Mouse (Mus musculus): ENCODE data around the gene Actc1. TPM values are rescaled to one million over a fixed set of nuclear protein-coding genes. Genes with fewer than 3 reads are reported as not detected.

The Actc1 gene
- total RNA-seq, 4 experiments from 2014 or later = 2.0 to 4.6 (median 2.2) TPM; not detected in 1

- DNase-seq (ENCODE audit: low spot score in 2 of 2) = no peak
Measured at GRCm38 (mm10) chr2:114050150-114050549, 3.2 kb downstream of the Actc1 start.

DNA sequence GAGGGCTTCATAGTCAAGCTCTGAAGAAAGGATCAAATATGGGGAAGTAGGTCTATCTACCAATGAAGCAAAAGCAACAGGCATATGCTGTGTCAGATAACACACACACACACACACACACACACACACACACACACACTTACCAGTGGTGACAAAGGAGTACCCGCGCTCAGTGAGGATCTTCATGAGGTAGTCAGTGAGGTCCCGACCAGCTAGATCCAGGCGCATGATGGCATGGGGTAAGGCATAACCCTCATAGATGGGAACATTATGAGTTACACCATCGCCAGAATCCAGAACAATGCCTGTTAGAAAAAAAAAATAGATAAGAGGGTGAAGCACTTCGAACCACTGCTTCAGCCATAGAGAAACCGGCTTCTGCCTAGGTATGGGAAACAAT lies 4.0 kb downstream of the Actc1 start:
- DNase-seq (ENCODE audit: low spot score in 2 of 2) = no peak

- no peak for DNase-seq (ENCODE audit: low spot score in 2 of 2)
Measured at GRCm38 (mm10) chr2:114047960-114048611, 5.3 kb downstream of the Actc1 start.

GRCm38 (mm10) chr2:114046151-114046664 lies 7.1 kb downstream of the Actc1 start:
- no peak for DNase-seq (ENCODE audit: low spot score in 2 of 2)

DNA sequence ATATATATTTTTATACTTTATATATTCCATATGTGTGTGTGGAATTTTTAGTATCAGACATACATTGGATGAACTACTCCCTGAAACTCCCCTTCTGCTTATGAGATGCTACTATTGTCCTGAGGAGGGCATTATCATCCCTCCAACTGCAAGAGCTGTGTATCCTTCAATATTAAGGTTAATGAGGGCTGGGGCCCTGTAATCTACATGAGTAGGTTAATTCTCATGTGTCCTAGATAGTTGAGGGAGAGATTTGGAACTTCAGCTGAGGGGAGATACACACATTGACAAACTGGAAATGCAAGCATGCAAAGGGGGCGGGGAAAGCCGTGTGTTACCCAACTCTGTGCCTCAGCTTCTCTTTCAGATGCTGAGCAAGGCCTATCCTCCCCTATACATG lies 15.4 kb downstream of the Actc1 start:
- DNase-seq (ENCODE audit: low spot score in 2 of 2) = no peak

DNA sequence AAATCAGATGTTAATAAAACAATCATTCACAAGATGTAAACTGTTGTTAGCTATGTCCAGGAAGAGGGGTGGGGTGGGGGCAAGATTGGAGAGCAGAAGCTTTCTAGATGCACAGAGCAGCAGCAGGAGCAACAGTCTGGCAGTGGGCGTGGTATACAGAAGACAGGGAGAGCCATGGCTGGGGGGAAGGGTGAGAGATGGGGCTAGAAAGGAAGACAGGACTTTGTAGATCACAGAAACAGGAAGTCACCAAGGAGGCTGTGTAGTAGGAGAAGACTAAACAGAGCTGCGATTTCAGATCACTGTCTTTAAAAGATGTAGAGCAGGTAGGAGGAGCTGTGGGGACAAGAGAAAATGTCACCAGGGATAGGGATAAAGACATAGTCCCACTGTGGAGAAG lies 21.1 kb downstream of the Actc1 start:
- DNase-seq (ENCODE audit: low spot score in 2 of 2) = no peak

DNA sequence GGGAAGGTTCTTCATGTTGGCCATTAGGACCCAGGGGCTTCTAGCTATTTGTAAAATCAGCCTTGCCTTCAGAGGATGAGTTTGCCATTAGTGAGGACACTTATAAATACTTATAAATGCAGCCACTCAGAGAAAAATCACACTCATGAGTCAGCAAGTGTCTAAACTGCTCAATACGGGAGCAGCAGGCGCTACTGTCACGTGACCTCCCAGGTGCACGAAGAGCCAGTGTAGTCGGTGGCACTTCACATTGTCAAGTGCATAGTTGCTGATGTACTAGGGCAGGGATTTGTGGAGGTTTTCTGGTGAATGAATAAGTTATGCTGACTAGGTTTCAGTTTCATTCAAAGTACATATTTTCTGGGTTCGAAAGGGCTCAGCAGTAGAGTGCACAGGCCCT lies 30.0 kb downstream of the Actc1 start:
- DNase-seq (ENCODE audit: low spot score in 2 of 2) = no peak

GRCm38 (mm10) chr2:114020210-114020563 lies 33.2 kb downstream of the Actc1 start:
- no peak for DNase-seq (ENCODE audit: low spot score in 2 of 2)

- DNase-seq (ENCODE audit: low spot score in 2 of 2) = no peak
Measured at GRCm38 (mm10) chr2:114019474-114020209, 33.7 kb downstream of the Actc1 start.

DNA sequence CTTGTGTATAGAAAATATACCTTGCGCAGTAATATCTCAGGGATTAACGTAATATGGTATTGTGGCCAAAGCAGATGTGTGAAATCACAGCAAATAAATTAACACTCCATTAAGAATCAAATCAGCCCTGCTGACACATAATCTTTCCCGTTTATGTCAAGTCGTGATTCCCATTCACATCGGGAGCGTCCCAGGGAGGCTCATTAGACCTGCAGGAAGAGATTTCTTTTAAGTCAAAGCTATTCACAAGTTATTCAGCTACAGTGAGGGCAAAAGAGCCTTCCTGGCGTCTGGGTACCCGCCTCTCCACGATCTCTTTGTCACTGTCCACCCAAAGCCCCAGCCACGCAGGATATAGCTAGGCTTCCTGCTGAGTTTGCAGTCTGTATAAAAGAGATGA lies 35.2 kb downstream of the Actc1 start:
- no peak for DNase-seq (ENCODE audit: low spot score in 2 of 2)

DNA sequence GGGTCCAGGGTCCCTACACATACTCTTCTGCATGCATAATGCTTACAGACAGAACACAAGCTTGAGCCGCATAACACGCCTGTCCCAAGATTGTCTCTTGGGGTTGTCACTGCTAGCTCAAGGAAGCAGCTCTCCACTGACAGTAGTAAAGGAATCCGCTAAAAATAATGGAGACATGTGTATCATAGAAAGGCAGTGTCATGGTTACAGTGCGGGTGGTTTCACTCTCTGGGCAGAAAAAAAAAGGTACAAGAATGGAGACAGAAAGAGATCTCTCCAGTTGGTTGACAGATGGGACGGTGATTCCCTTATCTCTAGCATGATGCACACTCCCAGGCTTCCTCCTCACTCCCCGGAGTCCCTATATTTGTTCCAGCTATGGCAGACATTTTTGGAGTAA lies 38.5 kb downstream of the Actc1 start:
- DNase-seq (ENCODE audit: low spot score in 2 of 2) = no peak

DNA sequence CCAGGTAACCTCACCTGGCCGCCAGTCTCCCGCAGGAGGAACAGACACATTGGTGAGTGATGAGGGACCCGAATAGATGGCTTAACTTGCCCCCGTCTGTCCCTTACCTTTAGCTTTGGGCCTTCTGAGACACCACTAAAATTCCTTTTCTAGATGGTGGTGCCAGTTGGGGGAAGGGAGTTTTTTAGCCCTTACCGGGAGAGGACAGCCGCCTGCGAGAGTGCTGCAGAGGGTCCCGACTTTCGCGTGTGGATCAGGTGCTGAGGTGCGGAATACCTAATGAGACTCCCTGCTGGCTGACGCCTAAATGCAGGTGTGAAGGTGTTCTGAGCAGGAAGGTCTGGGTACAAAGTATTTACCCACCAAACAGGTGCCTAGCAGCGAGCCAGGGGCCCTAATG lies 39.5 kb downstream of the Actc1 start:
- no peak for DNase-seq (ENCODE audit: low spot score in 2 of 2)

DNA sequence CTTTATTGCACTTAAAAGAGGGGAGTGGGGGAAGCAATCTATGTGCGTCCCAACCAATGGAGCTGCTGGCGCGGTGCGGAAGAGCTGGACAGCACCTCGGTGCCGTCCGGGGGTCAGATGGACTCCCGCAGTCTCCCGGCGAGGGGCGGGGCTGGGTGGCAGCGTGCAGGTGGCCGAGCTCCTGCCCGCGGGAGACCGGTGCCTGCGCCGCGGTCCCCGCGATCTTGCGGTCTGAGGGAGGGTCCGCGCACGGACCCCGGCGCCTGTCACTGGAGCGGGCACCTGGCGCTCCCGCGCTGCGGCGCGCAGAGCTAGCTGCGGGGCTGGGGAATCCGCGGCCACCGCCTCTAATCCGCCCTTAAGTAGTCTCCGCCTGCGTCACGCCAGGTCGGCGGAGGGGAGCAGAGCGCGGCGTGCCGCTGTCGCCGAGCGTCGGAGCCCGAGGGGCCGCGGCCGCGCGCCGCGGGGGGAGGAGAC lies 40.0 kb downstream of the Actc1 start, which contains the start of gene Gjd2:
Gjd2 (minus strand) TSS at position 325 of the 477 bp plus-strand sequence.
- DNase-seq (ENCODE audit: low spot score in 2 of 2) = no peak

DNA sequence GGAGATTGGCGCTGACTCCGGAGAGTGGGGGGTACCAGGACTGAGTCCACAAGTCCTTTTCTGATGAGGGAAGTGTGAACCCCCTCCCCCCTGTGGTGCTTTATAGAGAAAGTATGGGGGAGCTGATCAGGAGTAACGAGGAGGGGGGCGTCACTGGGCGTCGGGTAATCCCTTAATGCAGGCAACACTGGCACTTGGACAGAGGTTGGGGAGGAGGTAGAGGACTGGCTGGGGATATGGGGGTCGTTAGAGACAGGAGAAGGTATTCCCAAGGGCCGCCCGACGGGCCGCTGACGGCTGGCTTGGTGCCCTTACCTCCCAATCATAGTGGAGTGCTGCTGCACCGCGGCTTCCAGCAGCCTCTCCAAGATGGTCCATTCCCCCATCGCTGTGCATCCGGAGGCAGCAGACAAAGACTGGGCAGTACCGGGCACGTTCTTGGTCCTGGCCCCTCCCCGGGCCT lies 40.6 kb downstream of the Actc1 start:
- DNase-seq (ENCODE audit: low spot score in 2 of 2) = no peak

DNA sequence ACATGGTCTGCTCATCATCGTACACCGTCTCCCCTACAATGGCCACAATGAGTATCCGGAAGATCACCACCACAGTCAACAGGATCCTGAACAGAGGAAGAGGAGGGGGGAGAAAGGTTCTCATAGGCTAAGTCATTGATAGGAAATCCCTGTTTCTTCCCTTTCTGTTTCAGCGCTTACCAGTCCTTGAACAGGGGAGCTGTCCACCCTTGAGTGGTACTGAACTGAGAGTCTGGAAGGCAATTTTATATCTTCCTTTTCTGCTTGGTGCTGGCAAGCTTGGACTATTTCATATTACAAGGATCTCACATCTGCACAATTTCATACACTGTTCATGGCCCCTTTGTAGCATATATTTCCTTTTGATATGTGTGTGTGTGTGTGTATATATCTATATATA lies 41.5 kb downstream of the Actc1 start:
- DNase-seq (ENCODE audit: low spot score in 2 of 2) = no peak

- no peak for DNase-seq (ENCODE audit: low spot score in 2 of 2)
Measured at GRCm38 (mm10) chr2:114008321-114008720, 45.0 kb downstream of the Actc1 start.

DNA sequence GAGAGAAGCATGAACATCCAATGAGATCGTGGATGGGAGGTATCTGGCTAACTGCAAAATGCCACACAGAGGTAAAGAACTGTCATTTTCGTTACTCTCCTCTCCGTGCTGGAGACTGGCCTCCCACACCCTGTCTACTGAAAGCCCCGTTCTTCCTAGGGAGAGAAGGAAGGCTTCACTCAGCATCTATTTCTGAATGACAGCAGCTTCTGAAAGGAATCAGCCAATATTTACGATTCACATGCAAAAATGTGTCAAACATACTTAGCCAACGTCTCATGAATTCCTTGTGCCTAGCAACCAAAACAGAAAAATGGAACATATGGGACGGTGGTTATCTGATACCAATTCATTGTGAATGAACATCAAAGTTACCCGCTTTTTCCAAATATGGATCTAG lies 55.9 kb downstream of the Actc1 start:
- DNase-seq (ENCODE audit: low spot score in 2 of 2) = no peak

Other genes with a start within 250 kb of the Actc1 start
- gene Scg5, start 224.4 kb downstream of the Actc1 start, total RNA-seq (2022) = 100 to 1,000 TPM; 482 to 536 (median 524) TPM
- 1 to 10 TPM; 2.7 to 3.3 (median 2.8) TPM for gene Arhgap11a, start 204.9 kb downstream of the Actc1 start, total RNA-seq (2022)
- 1 to 10 TPM; 5.0 to 5.9 (median 5.8) TPM for gene Gjd2, start 39.9 kb downstream of the Actc1 start, total RNA-seq (2022)
- gene Aqr, start 133.5 kb upstream of the Actc1 start, total RNA-seq (2022) = 10 to 100 TPM; 30.2 to 36.4 (median 31.8) TPM
- gene Zfp770, start 147.9 kb upstream of the Actc1 start, total RNA-seq (2022) = 10 to 100 TPM; 20.6 to 24.9 (median 21.0) TPM